Mouse (Mus musculus) megakaryocyte, embryonic 14.5 days (primary cell): ENCODE data around the gene Ykt6. TPM values are rescaled to one million over a fixed set of nuclear protein-coding genes. Genes with fewer than 3 reads are reported as not detected.

Experiments used
- H3K27me3 ChIP-seq: replicated peaks from 2 replicates; pipeline ENCODE3; 2012; ENCODE audit warnings: inconsistent platforms
- H3K36me3 ChIP-seq: replicated peaks from 2 replicates; pipeline ENCODE3; 2012; ENCODE audit warnings: low read length, inconsistent platforms, mixed read lengths
- H3K4me1 ChIP-seq: 2 replicates; pipeline ENCODE4 v1.6.1; 2012; ENCODE audit warnings: inconsistent platforms
- H3K4me3 ChIP-seq: replicated peaks from 2 replicates; pipeline ENCODE3; 2012; ENCODE audit warnings: moderate library complexity, mild to moderate bottlenecking, inconsistent platforms
- H3K9me3 ChIP-seq: 2 replicates; pipeline ENCODE4 v1.6.1; 2012; ENCODE audit warnings: inconsistent platforms
- FLI1 ChIP-seq: IDR thresholded peaks from 2 replicates; pipeline ENCODE4 v1.6.1; 2012; ENCODE audit warnings: low read length, inconsistent platforms, mixed read lengths
- GATA1 ChIP-seq: IDR thresholded peaks from 3 replicates; pipeline ENCODE4 v1.6.1; 2012; ENCODE audit warnings: mixed read lengths, low read length, inconsistent platforms, borderline replicate concordance
- polyA plus RNA-seq: library from polyadenylated mRNA; stranded (reverse); fragments of >175 nt; gene quantifications from 2 replicates; pipeline ENCODE4 v1.2.3, GENCODE M21; 2012; ENCODE audit warnings: low replicate concordance; ENCODE audit not compliant: insufficient read depth

Gene Ykt6
- polyA plus RNA-seq, 1 experiment, result 8.8 TPM

GRCm38 (mm10) chr11:5968223-5968622, 12.7 kb downstream of the Ykt6 start:
- Histone ChIP-seq H3K27me3 (no peaks in the 10 kb centered on the region), H3K4me1 (peaks cover 14% of the 10 kb centered on the region), H3K9me3 (no peaks in the 10 kb centered on the region), H3K36me3 (peaks cover 87% of the 10 kb centered on the region), H3K4me3 (no peak overlapping the region)
- TF ChIP-seq FLI1 (no peak), GATA1 (no peak)

DNA sequence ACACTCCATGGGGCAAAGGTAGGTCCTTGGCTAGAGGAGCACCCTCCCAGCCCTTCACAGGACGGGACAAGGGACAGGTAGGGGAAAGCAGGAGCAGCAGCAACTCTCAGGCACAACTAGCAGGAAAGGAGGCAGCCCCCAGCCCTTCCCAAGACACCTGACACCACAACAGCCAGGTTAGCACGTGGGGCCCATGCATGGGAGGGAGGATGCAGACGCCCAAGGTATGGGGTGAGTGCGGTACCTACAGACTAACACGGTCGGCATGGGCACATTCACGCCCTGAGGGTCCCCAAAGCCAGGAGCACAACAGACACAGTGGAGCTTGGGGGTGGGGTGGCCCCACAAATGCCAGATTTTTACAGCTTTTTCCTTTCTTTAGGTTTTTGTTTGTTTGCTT, 15.7 kb downstream of the Ykt6 start:
- Histone ChIP-seq H3K36me3 (peaks cover 58% of the 10 kb centered on the region), H3K27me3 (peaks cover 5% of the 10 kb centered on the region)
- TF ChIP-seq FLI1 (no peak), GATA1 (no peak)

GRCm38 (mm10) chr11:5973151-5973550, 17.7 kb downstream of the Ykt6 start:
- H3K4me1 ChIP-seq, result peaks cover 30% of the 10 kb centered on the region
- no peaks in the 10 kb centered on the region for H3K9me3 ChIP-seq
- H3K4me3 ChIP-seq, result no peak overlapping the region
- H3K36me3 ChIP-seq, result peaks cover 38% of the 10 kb centered on the region
- TF ChIP-seq FLI1 (no peak), GATA1 (no peak)
- H3K27me3 ChIP-seq, result peaks cover 18% of the 10 kb centered on the region

More for the DNA sequence above, 15.7 kb downstream of the Ykt6 start:
- Histone ChIP-seq H3K9me3 (no peaks in the 10 kb centered on the region), H3K4me1 (peaks cover 30% of the 10 kb centered on the region), H3K4me3 (no peak overlapping the region)

- Histone ChIP-seq H3K9me3 (no peaks in the 10 kb centered on the region), H3K36me3 (peaks cover 29% of the 10 kb centered on the region), H3K4me1 (peaks cover 34% of the 10 kb centered on the region), H3K27me3 (peaks cover 18% of the 10 kb centered on the region), H3K4me3 (peak overlapping the region; percentile 23)
- no peak for TF ChIP-seq GATA1
- TF ChIP-seq FLI1, result no peak
Observed at GRCm38 (mm10) chr11:5974053-5974452, 18.6 kb downstream of the Ykt6 start.

DNA sequence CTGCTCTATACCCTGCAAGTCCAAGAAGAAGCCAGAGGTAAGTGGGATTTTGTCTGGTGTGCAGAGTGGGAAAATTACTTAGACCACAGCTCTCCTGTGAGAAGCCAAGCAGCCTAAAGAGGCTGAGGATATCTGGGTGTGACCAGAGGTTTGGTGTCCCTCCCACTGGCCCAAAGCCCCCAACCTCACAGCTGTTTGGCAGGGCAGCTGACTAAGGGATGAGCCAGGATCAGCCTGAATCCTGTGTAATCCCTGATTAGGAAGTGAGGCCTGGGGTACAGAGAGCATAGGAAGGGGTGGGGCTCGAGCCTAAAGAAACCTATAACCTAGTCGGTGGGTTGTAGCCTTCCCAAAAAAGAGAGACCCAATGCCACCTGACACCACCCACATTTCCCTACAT, 19.6 kb downstream of the Ykt6 start:
- Histone ChIP-seq H3K4me3 (no peak overlapping the region), H3K36me3 (peaks cover 20% of the 10 kb centered on the region), H3K27me3 (peaks cover 22% of the 10 kb centered on the region), H3K4me1 (peaks cover 38% of the 10 kb centered on the region), H3K9me3 (no peaks in the 10 kb centered on the region)
- TF ChIP-seq FLI1, result no peak
- no peak for TF ChIP-seq GATA1

GRCm38 (mm10) chr11:5976106-5976505, 20.6 kb downstream of the Ykt6 start:
- no peak overlapping the region for H3K4me3 ChIP-seq
- peaks cover 38% of the 10 kb centered on the region for H3K4me1 ChIP-seq
- H3K36me3 ChIP-seq, result peaks cover 9% of the 10 kb centered on the region
- H3K9me3 ChIP-seq, result no peaks in the 10 kb centered on the region
- H3K27me3 ChIP-seq, result peaks cover 28% of the 10 kb centered on the region
- TF ChIP-seq FLI1, result no peak
- TF ChIP-seq GATA1, result no peak

DNA sequence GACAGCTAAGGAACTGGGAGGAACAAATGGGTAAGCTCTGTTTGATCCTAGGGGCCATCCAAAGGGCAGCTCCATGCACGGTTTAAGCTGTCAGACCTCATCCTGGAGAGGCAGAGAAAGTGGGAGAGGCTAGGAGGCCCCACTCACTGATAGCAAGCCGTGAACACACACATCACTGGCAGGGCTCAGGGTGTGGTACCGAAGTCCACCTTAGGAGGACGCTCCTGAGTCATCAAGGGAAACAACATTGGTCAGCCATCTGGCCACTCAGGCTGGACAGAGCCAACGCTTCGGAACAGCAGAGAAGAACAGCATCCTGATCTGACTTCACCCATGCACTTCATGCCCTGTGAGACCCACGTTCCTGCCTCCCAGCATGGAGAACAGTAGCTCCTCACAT, 23.6 kb downstream of the Ykt6 start:
- Histone ChIP-seq H3K9me3 (no peaks in the 10 kb centered on the region), H3K4me1 (peaks cover 16% of the 10 kb centered on the region), H3K27me3 (peaks cover 52% of the 10 kb centered on the region), H3K4me3 (peak overlapping the region; percentile 33), H3K36me3 (no peaks in the 10 kb centered on the region)
- TF ChIP-seq FLI1 (no peak), GATA1 (no peak)

GRCm38 (mm10) chr11:5980108-5980507, 24.6 kb downstream of the Ykt6 start:
- H3K27me3 ChIP-seq, result peaks cover 59% of the 10 kb centered on the region
- no peaks in the 10 kb centered on the region for H3K36me3 ChIP-seq
- TF ChIP-seq FLI1 (no peak), GATA1 (no peak)
- no peak overlapping the region for H3K4me3 ChIP-seq
- peaks cover 2% of the 10 kb centered on the region; the same call in 1 of the 2 replicates for H3K9me3 ChIP-seq
- H3K4me1 ChIP-seq, result peaks cover 9% of the 10 kb centered on the region; the same call in 1 of the 2 replicates

DNA sequence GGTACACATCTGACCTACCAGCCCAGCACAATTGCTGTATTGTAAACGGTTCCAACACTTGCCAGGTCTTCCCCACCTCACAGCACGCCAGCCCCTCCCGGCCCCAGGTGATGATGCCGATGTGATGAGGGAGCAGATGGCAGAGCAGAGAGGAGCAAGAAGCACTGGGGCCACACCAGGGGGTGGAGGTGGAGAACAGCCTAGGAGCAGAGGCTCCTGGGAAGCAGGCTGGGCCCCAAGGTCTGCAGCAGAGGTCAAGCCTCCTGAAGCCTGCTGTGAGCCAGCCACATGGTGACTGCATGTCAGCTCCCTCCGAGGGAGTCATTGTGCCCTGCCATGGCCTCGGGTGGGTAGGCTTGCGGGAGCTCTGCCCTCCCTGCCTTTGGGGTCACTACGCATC, 25.1 kb downstream of the Ykt6 start:
- TF ChIP-seq GATA1, result no peak
- TF ChIP-seq FLI1, result no peak
- Histone ChIP-seq H3K27me3 (peaks cover 62% of the 10 kb centered on the region), H3K36me3 (no peaks in the 10 kb centered on the region), H3K9me3 (peaks cover 3% of the 10 kb centered on the region; the same call in 1 of the 2 replicates), H3K4me3 (no peak overlapping the region), H3K4me1 (peaks cover 9% of the 10 kb centered on the region; the same call in 1 of the 2 replicates)

DNA sequence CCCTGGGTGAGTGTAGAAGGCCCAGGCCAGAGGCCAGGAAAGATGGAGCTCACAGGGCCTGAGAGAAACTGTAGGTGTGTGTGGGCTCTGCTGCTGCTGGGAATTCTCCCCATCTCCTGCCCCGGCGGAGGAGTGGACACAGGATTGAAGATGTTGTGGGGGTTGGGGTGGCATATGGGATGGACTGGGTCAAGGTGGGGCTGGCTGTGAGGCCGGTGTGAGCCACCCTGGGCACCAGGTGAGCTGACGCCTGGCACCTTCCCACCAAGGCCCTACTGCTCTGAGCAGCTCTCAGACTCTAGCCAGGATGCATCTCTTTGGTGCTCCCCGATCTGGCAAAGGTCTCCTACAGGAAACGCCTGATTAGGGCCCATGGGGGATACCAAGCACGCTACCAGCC, 25.8 kb downstream of the Ykt6 start:
- Histone ChIP-seq H3K36me3 (no peaks in the 10 kb centered on the region), H3K9me3 (peaks cover 3% of the 10 kb centered on the region; the same call in 1 of the 2 replicates), H3K4me1 (peaks cover 9% of the 10 kb centered on the region; the same call in 1 of the 2 replicates), H3K27me3 (peaks cover 64% of the 10 kb centered on the region), H3K4me3 (no peak overlapping the region)
- TF ChIP-seq FLI1 (no peak), GATA1 (no peak)
